Mouse (Mus musculus): ENCODE results near the gene Bglap. TPM values are rescaled to one million over a fixed set of nuclear protein-coding genes. Genes with fewer than 3 reads are reported as not detected.

Gene Bglap
- polyA plus RNA-seq, 1 experiment from 2014 or later, result 0.88 TPM

GRCm38 (mm10) chr3:88361612-88362313 lies 22.5 kb downstream of the Bglap start:
- Histone ChIP-seq H3K9ac (no peak overlapping the region), H3K27me3 (peaks cover 17% of the 10 kb centered on the region), H3K4me1 (peaks cover 11% of the 10 kb centered on the region), H3K36me3 (peaks cover 55% of the 10 kb centered on the region), H3K27ac (no peak overlapping the region), H3K4me3 (no peak overlapping the region), H3K4me2 (no peak overlapping the region), H3K9me3 (no peaks in the 10 kb centered on the region)
- WGBS, result 75% methylated on average over 2 of the region's 2 CpGs
- ATAC-seq (ENCODE audit: insufficient number of reproducible peaks, low FRiP score, low TSS enrichment, low read depth), result no peak

- H3K27ac ChIP-seq, result no peak overlapping the region
- no peak for ATAC-seq (ENCODE audit: insufficient number of reproducible peaks, low FRiP score, low TSS enrichment, low read depth)
- peaks cover 15% of the 10 kb centered on the region for H3K27me3 ChIP-seq
- WGBS, result 66% methylated on average over 6 of the region's 6 CpGs
- no peak overlapping the region for H3K9ac ChIP-seq
- peaks cover 11% of the 10 kb centered on the region for H3K4me1 ChIP-seq
- H3K4me2 ChIP-seq, result no peak overlapping the region
- H3K36me3 ChIP-seq, result peaks cover 61% of the 10 kb centered on the region
- H3K4me3 ChIP-seq, result no peak overlapping the region
- H3K9me3 ChIP-seq, result no peaks in the 10 kb centered on the region
Measured at GRCm38 (mm10) chr3:88361096-88361495, 23.2 kb downstream of the Bglap start.

- ATAC-seq (ENCODE audit: insufficient number of reproducible peaks, low FRiP score, low TSS enrichment, low read depth), result no peak
- Histone ChIP-seq H3K27me3 (peaks cover 4% of the 10 kb centered on the region; the same call in 1 of the 2 replicates), H3K27ac (no peak overlapping the region), H3K9ac (no peak overlapping the region), H3K4me2 (no peak overlapping the region), H3K4me1 (peaks cover 8% of the 10 kb centered on the region), H3K4me3 (no peak overlapping the region), H3K36me3 (peaks cover 72% of the 10 kb centered on the region), H3K9me3 (no peaks in the 10 kb centered on the region)
- 73% methylated on average over 3 of the region's 3 CpGs for WGBS
Measured at GRCm38 (mm10) chr3:88359989-88360388, 24.3 kb downstream of the Bglap start.

- Histone ChIP-seq H3K4me3 (no peak overlapping the region), H3K27me3 (no peaks in the 10 kb centered on the region), H3K9ac (no peak overlapping the region), H3K4me2 (no peak overlapping the region), H3K4me1 (peaks cover 3% of the 10 kb centered on the region), H3K27ac (no peak overlapping the region), H3K36me3 (peaks cover 76% of the 10 kb centered on the region), H3K9me3 (no peaks in the 10 kb centered on the region)
- no peak for ATAC-seq (ENCODE audit: insufficient number of reproducible peaks, low FRiP score, low TSS enrichment, low read depth)
- 80% methylated on average over 5 of the region's 5 CpGs for WGBS
Measured at GRCm38 (mm10) chr3:88359584-88359983, 24.7 kb downstream of the Bglap start.

GRCm38 (mm10) chr3:88354396-88355165 lies 29.7 kb downstream of the Bglap start:
- H3K27ac ChIP-seq, result no peak overlapping the region
- WGBS, result 94% methylated on average over 8 of the region's 8 CpGs
- H3K27me3 ChIP-seq, result no peaks in the 10 kb centered on the region
- H3K9ac ChIP-seq, result no peak overlapping the region
- peaks cover 98% of the 10 kb centered on the region for H3K36me3 ChIP-seq
- no peak overlapping the region for H3K4me2 ChIP-seq
- no peaks in the 10 kb centered on the region for H3K4me1 ChIP-seq
- ATAC-seq (ENCODE audit: insufficient number of reproducible peaks, low FRiP score, low TSS enrichment, low read depth), result no peak
- H3K4me3 ChIP-seq, result no peak overlapping the region
- no peaks in the 10 kb centered on the region for H3K9me3 ChIP-seq

GRCm38 (mm10) chr3:88352907-88353306 lies 31.4 kb downstream of the Bglap start:
- no peaks in the 10 kb centered on the region for H3K27me3 ChIP-seq
- no peaks in the 10 kb centered on the region for H3K9me3 ChIP-seq
- no peak overlapping the region for H3K27ac ChIP-seq
- H3K4me2 ChIP-seq, result no peak overlapping the region
- WGBS, result 92% methylated on average over 9 of the region's 9 CpGs
- no peak for ATAC-seq (ENCODE audit: insufficient number of reproducible peaks, low FRiP score, low TSS enrichment, low read depth)
- no peak overlapping the region for H3K4me3 ChIP-seq
- H3K4me1 ChIP-seq, result no peaks in the 10 kb centered on the region
- H3K36me3 ChIP-seq, result peaks cover 96% of the 10 kb centered on the region
- H3K9ac ChIP-seq, result no peak overlapping the region

GRCm38 (mm10) chr3:88350732-88351131 lies 33.5 kb downstream of the Bglap start:
- H3K4me1 ChIP-seq, result no peaks in the 10 kb centered on the region
- H3K9ac ChIP-seq, result no peak overlapping the region
- no peak overlapping the region for H3K4me3 ChIP-seq
- peaks cover 98% of the 10 kb centered on the region for H3K36me3 ChIP-seq
- 89% methylated on average over 13 of the region's 13 CpGs for WGBS
- ATAC-seq (ENCODE audit: insufficient number of reproducible peaks, low FRiP score, low TSS enrichment, low read depth), result no peak
- H3K4me2 ChIP-seq, result no peak overlapping the region
- no peak overlapping the region for H3K27ac ChIP-seq
- no peaks in the 10 kb centered on the region for H3K9me3 ChIP-seq
- H3K27me3 ChIP-seq, result no peaks in the 10 kb centered on the region

GRCm38 (mm10) chr3:88339006-88339405 lies 45.3 kb downstream of the Bglap start:
- Histone ChIP-seq H3K36me3 (peaks cover 25% of the 10 kb centered on the region), H3K4me2 (no peak overlapping the region), H3K9me3 (no peaks in the 10 kb centered on the region), H3K27ac (no peak overlapping the region), H3K9ac (no peak overlapping the region), H3K27me3 (no peaks in the 10 kb centered on the region), H3K4me1 (peaks cover 28% of the 10 kb centered on the region), H3K4me3 (no peak overlapping the region)
- 78% methylated on average over 3 of the region's 3 CpGs for WGBS
- ATAC-seq (ENCODE audit: insufficient number of reproducible peaks, low FRiP score, low TSS enrichment, low read depth), result no peak

GRCm38 (mm10) chr3:88338316-88338715 lies 45.9 kb downstream of the Bglap start:
- no peaks in the 10 kb centered on the region for H3K9me3 ChIP-seq
- no peak overlapping the region for H3K4me2 ChIP-seq
- H3K27me3 ChIP-seq, result no peaks in the 10 kb centered on the region
- no peak for ATAC-seq (ENCODE audit: insufficient number of reproducible peaks, low FRiP score, low TSS enrichment, low read depth)
- H3K36me3 ChIP-seq, result peaks cover 18% of the 10 kb centered on the region
- no peak overlapping the region for H3K27ac ChIP-seq
- 90% methylated on average over 7 of the region's 7 CpGs for WGBS
- peaks cover 28% of the 10 kb centered on the region for H3K4me1 ChIP-seq
- no peak overlapping the region for H3K4me3 ChIP-seq
- no peak overlapping the region for H3K9ac ChIP-seq

GRCm38 (mm10) chr3:88337367-88338020 lies 46.8 kb downstream of the Bglap start:
- no peak for ATAC-seq (ENCODE audit: insufficient number of reproducible peaks, low FRiP score, low TSS enrichment, low read depth)
- Histone ChIP-seq H3K4me3 (peak overlapping the region; percentile 85), H3K4me1 (peaks cover 28% of the 10 kb centered on the region), H3K27me3 (no peaks in the 10 kb centered on the region), H3K36me3 (peaks cover 10% of the 10 kb centered on the region), H3K9me3 (no peaks in the 10 kb centered on the region), H3K9ac (no peak overlapping the region), H3K27ac (peak overlapping the region; percentile 38), H3K4me2 (no peak overlapping the region)
- WGBS, result 72% methylated on average over 11 of the region's 11 CpGs

- Histone ChIP-seq H3K4me2 (peak within 1 kb of the TSS; percentile 66), H3K9ac (peak within 1 kb of the TSS; percentile 90), H3K27ac (peak within 1 kb of the TSS; percentile 96), H3K4me1 (peaks cover 28% of the 10 kb centered on the region), H3K27me3 (no peaks in the 10 kb centered on the region), H3K9me3 (no peaks in the 10 kb centered on the region), H3K4me3 (peak within 1 kb of the TSS; percentile 85), H3K36me3 (no peaks in the 10 kb centered on the region)
- WGBS, result 1% methylated on average over 50 of the region's 66 CpGs
- peak; percentile 92 for ATAC-seq (ENCODE audit: insufficient number of reproducible peaks, low FRiP score, low TSS enrichment, low read depth)
Measured at GRCm38 (mm10) chr3:88336058-88337013, 47.9 kb downstream of the Bglap start, which contains the start of the genes Tmem79 and Smg5. TSS of gene Tmem79 (minus strand) at chr3:88336148. TSS of gene Smg5 (plus strand) at chr3:88336260.

All from limb, embryonic 15.5 days (tissue).